Mouse (Mus musculus): ENCODE data around the gene Klrg2. TPM values are rescaled to one million over a fixed set of nuclear protein-coding genes. Genes with fewer than 3 reads are reported as not detected.

Klrg2 gene
- total RNA-seq, 2 experiments from 2014 or later, result 0.31 TPM; not detected in 1

DNA sequence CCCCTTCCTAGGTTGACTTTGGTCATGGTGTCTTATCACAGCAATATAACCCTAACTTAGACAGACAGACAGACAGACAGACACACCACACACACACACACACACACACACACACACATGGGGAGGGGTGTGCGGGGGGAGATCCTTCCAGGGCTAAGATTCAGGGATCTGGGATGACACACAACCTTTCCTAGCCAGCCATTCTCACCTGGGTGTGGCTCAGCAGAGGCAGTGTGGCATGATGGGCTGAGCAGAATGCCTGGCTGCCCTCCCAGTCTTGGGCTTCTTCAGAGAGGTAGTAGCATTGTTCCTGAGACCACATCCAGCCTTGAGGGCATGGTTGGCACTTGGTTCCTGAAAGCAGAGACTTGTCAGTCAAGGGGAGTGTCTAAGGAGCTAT, 7.5 kb downstream of the Klrg2 start:
- no peak for DNase-seq (ENCODE audit: low spot score)

DNA sequence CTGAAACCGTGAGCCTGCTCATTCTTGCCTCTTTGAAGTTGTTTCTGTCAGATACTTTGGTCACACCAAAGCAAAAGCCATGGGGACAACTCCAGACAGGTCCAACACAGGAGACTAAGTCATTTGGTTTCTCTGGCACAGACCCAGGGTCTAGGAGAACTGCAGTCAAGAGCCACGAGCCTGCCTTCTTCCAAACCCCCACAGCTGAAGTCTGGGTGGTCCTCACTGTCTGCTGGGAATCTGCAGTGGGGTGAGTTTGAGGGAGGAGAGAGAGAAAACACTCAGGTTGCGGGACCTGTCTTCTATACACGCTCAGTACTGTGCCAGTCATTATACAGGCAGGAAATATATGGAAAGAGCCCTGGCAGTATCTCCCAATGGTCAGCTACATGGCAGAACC, 9.6 kb downstream of the Klrg2 start:
- no peak for DNase-seq (ENCODE audit: low spot score)

DNA sequence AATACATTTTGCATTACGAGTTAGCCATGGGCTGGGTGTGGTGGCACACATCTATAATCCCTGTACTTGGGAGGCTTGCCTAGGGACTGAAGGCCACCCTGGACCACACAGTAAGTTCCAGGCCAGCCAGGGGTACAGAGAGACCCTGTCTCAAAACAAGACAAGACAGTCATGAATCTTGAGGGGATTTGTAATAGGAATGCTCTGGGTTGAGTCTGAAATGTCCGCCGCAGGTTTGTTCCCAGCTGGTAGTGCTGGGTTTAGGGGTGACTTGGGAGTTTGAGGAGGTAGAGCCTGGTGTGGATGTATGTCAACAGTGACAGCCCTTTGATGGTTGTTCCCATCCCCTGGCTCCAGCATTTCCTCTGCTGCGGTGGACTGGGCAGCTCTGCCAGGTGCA, 10.0 kb downstream of the Klrg2 start:
- DNase-seq (ENCODE audit: low spot score), result no peak

DNA sequence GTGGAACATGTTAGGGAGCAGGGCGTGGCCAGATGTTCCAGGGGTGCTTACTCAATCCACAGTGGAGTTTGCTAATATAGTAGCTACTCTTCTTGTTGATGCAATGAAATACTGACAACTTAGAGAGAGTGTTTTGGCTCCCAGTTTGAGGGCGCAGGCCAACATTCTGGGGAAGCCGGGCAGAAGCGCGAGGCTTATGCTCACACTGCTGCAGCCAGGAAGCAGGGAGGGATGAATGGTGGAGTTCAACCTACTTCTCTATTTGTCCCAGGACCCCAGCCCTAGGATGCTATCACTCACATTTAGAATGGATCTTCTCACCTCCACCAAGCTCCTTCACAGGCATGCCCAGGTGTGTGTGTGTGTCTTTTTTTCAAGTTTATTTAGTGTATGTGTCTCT, 11.0 kb downstream of the Klrg2 start:
- no peak for DNase-seq (ENCODE audit: low spot score)

DNA sequence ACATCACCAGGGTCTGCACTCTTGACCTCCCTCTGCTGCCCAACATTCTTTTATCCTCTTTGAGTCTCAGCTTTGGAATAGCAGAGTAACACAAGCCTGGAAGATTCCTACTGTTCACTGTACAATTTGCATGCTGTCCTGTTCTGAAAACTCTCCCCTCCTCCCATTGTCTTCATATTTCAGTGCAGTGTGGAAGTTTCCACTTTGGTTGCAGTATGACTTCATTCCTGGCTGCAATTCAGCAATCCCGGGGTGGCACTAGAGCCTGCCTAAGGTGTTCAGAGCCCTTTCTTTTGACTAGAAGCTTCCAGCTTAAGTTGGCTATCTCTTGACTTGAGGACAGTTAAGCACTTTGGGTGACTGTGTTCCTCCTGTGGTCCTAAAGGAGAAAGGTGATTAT, 12.6 kb downstream of the Klrg2 start:
- peak; percentile 15 for DNase-seq (ENCODE audit: low spot score)

DNA sequence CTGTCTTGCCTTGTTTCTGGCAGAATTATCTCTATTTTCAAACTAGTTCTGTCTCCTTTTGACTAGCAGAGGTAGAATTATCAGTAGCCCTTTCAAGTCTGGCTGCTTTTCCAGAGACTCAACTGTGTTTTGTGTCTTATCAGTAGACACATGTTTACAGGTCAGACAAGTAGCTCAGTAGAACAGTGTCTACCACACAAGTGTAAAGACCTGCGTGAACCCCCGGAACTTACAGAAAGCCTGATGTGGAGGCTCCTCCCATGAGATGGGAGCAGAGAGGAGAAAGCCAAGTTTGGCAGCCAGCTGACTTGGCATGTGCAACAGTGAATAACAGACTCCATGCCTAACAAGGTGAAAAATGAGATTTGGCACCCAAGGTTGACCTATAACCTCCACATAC, 13.6 kb downstream of the Klrg2 start:
- no peak for DNase-seq (ENCODE audit: low spot score)

DNA sequence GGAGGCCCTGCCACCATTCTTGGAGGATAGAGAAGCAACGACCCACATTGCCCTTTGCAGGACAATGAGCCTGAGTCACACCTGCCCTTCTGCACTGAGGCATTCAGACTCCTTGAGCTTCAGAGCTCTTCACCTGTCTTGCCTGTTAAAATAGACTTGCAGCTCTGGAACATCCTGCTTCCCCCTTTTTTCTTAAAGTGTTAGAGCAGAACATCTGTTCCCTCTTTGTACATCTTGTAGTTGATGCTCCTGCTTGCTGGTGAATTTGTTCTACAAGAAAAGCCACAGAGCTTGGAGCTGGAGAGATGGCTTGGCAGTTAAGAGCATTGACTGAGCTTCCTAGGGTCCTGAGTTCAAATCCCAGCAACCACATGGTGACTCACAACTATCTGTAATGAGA, 14.6 kb downstream of the Klrg2 start:
- no peak for DNase-seq (ENCODE audit: low spot score)

DNA sequence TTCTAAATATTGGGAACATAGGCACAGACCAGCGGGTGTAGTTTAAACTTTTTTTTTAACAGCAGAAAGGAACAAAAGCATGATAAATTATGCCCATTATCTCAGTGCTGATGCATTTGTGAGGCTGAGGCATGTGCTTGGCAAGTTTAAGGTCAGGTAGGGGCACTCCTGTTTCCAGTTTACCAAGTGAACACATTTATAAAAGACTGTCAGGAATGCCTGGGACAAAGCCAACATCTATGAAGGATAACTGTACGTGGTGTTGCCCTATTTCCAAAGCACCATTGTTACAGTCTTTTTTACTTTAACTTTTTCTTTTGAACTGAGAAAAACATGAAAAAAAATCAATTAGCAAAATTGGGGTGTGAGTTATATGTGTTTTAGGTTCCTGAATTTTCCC, 27.1 kb downstream of the Klrg2 start:
- no peak for DNase-seq (ENCODE audit: low spot score)

DNA sequence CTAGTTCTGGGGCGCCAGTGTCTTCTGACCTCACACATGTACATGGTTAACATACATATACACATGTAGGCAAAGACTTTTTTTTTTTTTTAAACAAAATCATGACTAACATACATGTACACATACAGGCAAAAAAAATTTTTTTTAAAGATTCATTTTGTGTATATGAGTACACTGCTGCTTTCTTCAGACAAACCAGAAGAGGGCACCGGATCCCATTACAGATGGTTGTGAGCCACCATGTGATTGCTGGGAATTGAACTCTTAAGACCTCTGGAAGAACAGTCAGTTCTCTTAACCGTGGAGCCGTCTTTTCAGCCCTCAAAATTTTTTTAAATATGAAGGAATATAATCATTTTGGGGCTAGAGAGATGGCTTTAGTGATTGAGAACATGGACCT, 39.6 kb downstream of the Klrg2 start:
- no peak for DNase-seq (ENCODE audit: low spot score)

DNA sequence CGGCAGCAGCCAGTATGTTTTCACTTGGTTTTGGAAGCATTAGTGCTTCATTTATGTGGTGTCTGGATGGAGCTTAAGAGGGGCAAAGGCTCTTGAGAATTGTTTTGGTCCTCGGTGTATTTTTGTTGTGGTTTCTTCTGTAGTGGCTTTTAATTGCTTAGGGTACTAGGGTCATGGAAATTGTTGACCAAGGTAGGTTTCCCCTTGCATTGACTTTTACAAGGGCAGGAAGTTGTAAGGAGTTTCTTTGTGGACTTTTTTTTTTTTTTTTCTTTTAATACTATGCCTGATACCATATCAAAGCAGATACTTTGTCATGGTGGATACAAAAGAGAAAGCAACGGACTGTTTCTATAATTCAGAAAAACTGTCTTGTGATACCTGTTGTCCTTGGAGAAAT, 55.3 kb downstream of the Klrg2 start:
- no peak for DNase-seq (ENCODE audit: low spot score)

DNA sequence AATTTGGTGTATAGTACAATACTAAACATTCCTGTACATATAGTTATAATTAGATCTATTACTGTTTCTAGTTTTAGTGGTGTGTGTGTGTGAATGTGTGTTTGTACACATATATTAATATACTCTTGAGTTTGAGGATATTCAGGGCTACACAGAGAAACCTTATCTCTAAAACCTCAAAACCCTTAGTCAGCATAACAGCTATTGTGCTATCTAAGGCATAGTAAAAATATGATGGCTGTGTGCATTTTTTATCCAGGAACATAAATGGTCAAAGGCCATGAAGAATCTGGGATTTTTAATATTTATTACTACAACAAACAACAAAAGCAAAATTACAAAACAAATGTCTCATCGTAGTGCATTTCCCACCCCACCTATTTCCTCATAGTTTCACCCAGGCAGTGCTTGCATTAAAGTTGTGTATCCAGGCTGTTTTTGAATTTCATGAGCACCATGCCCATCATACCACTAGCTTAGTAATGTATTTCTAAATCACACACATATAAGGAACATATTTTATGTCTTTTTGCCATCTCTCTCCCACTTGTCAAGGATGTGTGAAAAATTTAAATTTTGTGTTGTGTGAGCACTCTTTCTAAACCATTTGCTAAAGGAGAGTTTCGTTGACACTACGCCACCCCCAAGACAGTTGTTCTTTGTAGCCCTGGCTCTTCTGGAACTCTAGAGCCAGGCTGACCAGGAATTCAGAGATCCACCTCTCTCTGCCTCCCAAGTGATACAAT, 56.8 kb downstream of the Klrg2 start:
- no peak for DNase-seq (ENCODE audit: low spot score)

DNA sequence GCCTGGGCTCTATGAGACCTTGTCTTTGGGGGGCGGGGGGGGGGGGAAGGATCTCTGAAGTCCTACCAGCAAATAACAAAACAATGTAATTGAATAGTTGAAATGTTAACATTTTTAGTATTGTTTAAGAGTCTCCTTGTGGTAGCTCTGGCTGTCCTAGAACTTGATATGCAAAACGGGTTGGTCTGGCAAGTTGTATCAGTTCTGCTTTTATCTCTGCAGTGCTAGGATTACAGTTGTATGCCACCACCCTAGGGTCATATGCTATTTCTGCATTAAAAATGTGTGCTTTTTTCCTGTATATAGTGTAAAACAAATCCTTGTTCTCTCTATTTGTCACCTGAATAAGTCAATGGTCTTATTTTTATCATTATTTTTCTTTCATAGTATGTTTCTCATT, 60.9 kb downstream of the Klrg2 start:
- no peak for DNase-seq (ENCODE audit: low spot score)

Other genes starting within 250 kb of the Klrg2 start
- 10 to 100 TPM; 24.1 to 24.9 TPM for gene Ubn2, start 203.3 kb downstream of the Klrg2 start, total RNA-seq (2021)
- 100 to 1,000 TPM; 144 to 163 TPM for gene Fmc1, start 103.7 kb downstream of the Klrg2 start, total RNA-seq (2021)
- gene Luc7l2, start 85.9 kb downstream of the Klrg2 start, total RNA-seq (2021), result 100 to 1,000 TPM in 1 of 2 experiments, 10 to 100 TPM in 1; 93.4 to 108 TPM
- not detected for gene Clec2l, start 25.8 kb upstream of the Klrg2 start, total RNA-seq (2021)
- gene Tbxas1, start 238.2 kb upstream of the Klrg2 start, total RNA-seq (2021), result under 1 TPM; 0.48 to 0.69 TPM
- 10 to 100 TPM; 74.6 to 99.1 TPM for gene Hipk2, start 238.9 kb upstream of the Klrg2 start, total RNA-seq (2021)